Mouse (Mus musculus) kidney, embryonic 16.5 days (tissue): Measurements from ENCODE around the gene Prodh2. TPM values are rescaled to one million over a fixed set of nuclear protein-coding genes. Genes with fewer than 3 reads are reported as not detected.

Experiments used
- microRNA-seq: library from miRNA; unstranded; fragments of <30 nt; microRNA quantifications from one replicate; pipeline ENCODE4, GENCODE M21; 2016
- polyA plus RNA-seq: library from polyadenylated mRNA; unstranded; fragments of >200 nt; fragmentation: Nextera tagmentation; extraction: Ambion mirVana; gene quantifications from 2 replicates; pipeline ENCODE4 v1.2.1, GENCODE M21; 2015

The Prodh2 gene
- polyA plus RNA-seq, 1 experiment from 2014 or later, result 27.6 TPM

Small RNAs within 50 kb of the gene (microRNA-seq; reads per million reads assigned to microRNA genes)
- 1.6 reads per million, percentile 3 among the genes with 10 or more reads in this experiment for gene Gm38670

Other genes with a start within 250 kb of the Prodh2 start
- 0.27 and 0.57 TPM in 2 replicates for gene Thap8, start 213.5 kb upstream of the Prodh2 start, polyA plus RNA-seq
- 9.7 and 10.8 TPM in 2 replicates for gene Wdr62, start 213.2 kb upstream of the Prodh2 start, polyA plus RNA-seq
- gene Clip3, start 201.9 kb upstream of the Prodh2 start, polyA plus RNA-seq, result 27.2 and 45.3 TPM in 2 replicates
- gene Alkbh6, start 184.9 kb upstream of the Prodh2 start, polyA plus RNA-seq, result 106 and 107 TPM in 2 replicates
- gene Syne4, start 178.8 kb upstream of the Prodh2 start, polyA plus RNA-seq, result 129 and 136 TPM in 2 replicates
- 2.3 and 3.7 TPM in 2 replicates for gene E130208F15Rik, start 171.9 kb upstream of the Prodh2 start, polyA plus RNA-seq
- 17.2 and 18.1 TPM in 2 replicates for gene Sdhaf1, start 169.7 kb upstream of the Prodh2 start, polyA plus RNA-seq
- 6.8 and 8.3 TPM in 2 replicates for gene Lrfn3, start 130.8 kb upstream of the Prodh2 start, polyA plus RNA-seq
- gene Tyrobp, start 79.9 kb upstream of the Prodh2 start, polyA plus RNA-seq, result 29.3 and 31.4 TPM in 2 replicates
- 0.63 and 0.84 TPM in 2 replicates for gene Hcst, start 73.8 kb upstream of the Prodh2 start, polyA plus RNA-seq
- gene Nfkbid, start 71.9 kb upstream of the Prodh2 start, polyA plus RNA-seq, result 1.6 and 2.0 TPM in 2 replicates
- gene Aplp1, start 48.1 kb upstream of the Prodh2 start, polyA plus RNA-seq, result 27.9 and 31.5 TPM in 2 replicates
- 0.78 and 1.1 TPM in 2 replicates for gene Kirrel2, start 35.9 kb upstream of the Prodh2 start, polyA plus RNA-seq
- gene Nphs1, start 35.3 kb upstream of the Prodh2 start, polyA plus RNA-seq, result 5.4 and 5.5 TPM in 2 replicates
- 12.0 and 14.9 TPM in 2 replicates for gene Arhgap33, start 41.4 kb downstream of the Prodh2 start, polyA plus RNA-seq
- 18.0 and 20.6 TPM in 2 replicates for gene Hspb6, start 58.6 kb downstream of the Prodh2 start, polyA plus RNA-seq
- 12.0 and 16.6 TPM in 2 replicates for gene Proser3, start 58.7 kb downstream of the Prodh2 start, polyA plus RNA-seq
- 47.0 and 48.1 TPM in 2 replicates for gene Lin37, start 66.2 kb downstream of the Prodh2 start, polyA plus RNA-seq
- 91.6 and 99.4 TPM in 2 replicates for gene U2af1l4, start 69.7 kb downstream of the Prodh2 start, polyA plus RNA-seq
- 18.2 and 18.9 TPM in 2 replicates for gene Gm49396, start 69.7 kb downstream of the Prodh2 start, polyA plus RNA-seq
- gene Psenen, start 70.0 kb downstream of the Prodh2 start, polyA plus RNA-seq, result 142 and 148 TPM in 2 replicates
- 6.0 and 8.7 TPM in 2 replicates for gene Igflr1, start 71.8 kb downstream of the Prodh2 start, polyA plus RNA-seq
- gene Kmt2b, start 95.1 kb downstream of the Prodh2 start, polyA plus RNA-seq, result 7.8 and 9.0 TPM in 2 replicates
- gene Zbtb32, start 105.3 kb downstream of the Prodh2 start, polyA plus RNA-seq, result 0.77 and 1.3 TPM in 2 replicates
- gene Upk1a, start 119.2 kb downstream of the Prodh2 start, polyA plus RNA-seq, result 7.9 and 13.0 TPM in 2 replicates
- 1,049 TPM in 2 replicates for gene Cox6b1, start 132.5 kb downstream of the Prodh2 start, polyA plus RNA-seq
- not detected in 2 replicates for gene Etv2, start 142.2 kb downstream of the Prodh2 start, polyA plus RNA-seq
- gene Rbm42, start 156.7 kb downstream of the Prodh2 start, polyA plus RNA-seq, result 111 and 119 TPM in 2 replicates
- 59.4 and 67.0 TPM in 2 replicates for gene Haus5, start 171.4 kb downstream of the Prodh2 start, polyA plus RNA-seq
- gene Pmis2, start 178.0 kb downstream of the Prodh2 start, polyA plus RNA-seq, result not detected in 2 replicates
- gene 2200002J24Rik, start 205.3 kb downstream of the Prodh2 start, polyA plus RNA-seq, result 0.40 and 0.51 TPM in 2 replicates
- gene Atp4a, start 218.6 kb downstream of the Prodh2 start, polyA plus RNA-seq, result 2.1 and 3.2 TPM in 2 replicates
- 209 and 225 TPM in 2 replicates for gene Tmem147, start 235.9 kb downstream of the Prodh2 start, polyA plus RNA-seq